Mouse (Mus musculus): Measurements from ENCODE around the gene Dennd1a. TPM values are rescaled to one million over a fixed set of nuclear protein-coding genes. Genes with fewer than 3 reads are reported as not detected.

Dennd1a gene
- total RNA-seq, 2 experiments from 2014 or later, result 72.2 to 73.0 TPM

GRCm38 (mm10) chr2:38021166-38021565, 266.0 kb downstream of the Dennd1a start:
- no peak for DNase-seq (ENCODE audit: extremely low spot score in 1 of 2, low spot score in 2 of 2)
- intact Hi-C loops (cut with DNase I), result no loop called here

- intact Hi-C loops (cut with DNase I), result no loop called here
- no peak for DNase-seq (ENCODE audit: extremely low spot score in 1 of 2, low spot score in 2 of 2)
Measured at GRCm38 (mm10) chr2:38014702-38015101, 272.5 kb downstream of the Dennd1a start.

- intact Hi-C loops (cut with DNase I), result no loop called here
- DNase-seq (ENCODE audit: extremely low spot score in 1 of 2, low spot score in 2 of 2), result peak; percentile 43 to 45
Measured at GRCm38 (mm10) chr2:38013839-38014365, 273.3 kb downstream of the Dennd1a start.

GRCm38 (mm10) chr2:38007238-38007637, 280.0 kb downstream of the Dennd1a start:
- no peak for DNase-seq (ENCODE audit: extremely low spot score in 1 of 2, low spot score in 2 of 2)
- intact Hi-C loops (cut with DNase I), result no loop called here

GRCm38 (mm10) chr2:38003183-38003680, 284.0 kb downstream of the Dennd1a start:
- intact Hi-C loops (cut with DNase I), result no loop called here

GRCm38 (mm10) chr2:38001004-38001403, 286.2 kb downstream of the Dennd1a start:
- intact Hi-C loops (cut with DNase I), result no loop called here
- DNase-seq (ENCODE audit: extremely low spot score in 1 of 2, low spot score in 2 of 2), result no peak

More at GRCm38 (mm10) chr2:38003183-38003680, 284.0 kb downstream of the Dennd1a start:
- DNase-seq (ENCODE audit: extremely low spot score in 1 of 2, low spot score in 2 of 2), result no peak

GRCm38 (mm10) chr2:37997966-37998365, 289.2 kb downstream of the Dennd1a start:
- DNase-seq (ENCODE audit: extremely low spot score in 1 of 2, low spot score in 2 of 2), result no peak
- intact Hi-C loops (cut with DNase I), result no loop called here

- intact Hi-C loops (cut with DNase I), result no loop called here
Measured at GRCm38 (mm10) chr2:37989091-37989490, 298.1 kb downstream of the Dennd1a start.

GRCm38 (mm10) chr2:37988301-37988700, 298.9 kb downstream of the Dennd1a start:
- DNase-seq (ENCODE audit: extremely low spot score in 1 of 2, low spot score in 2 of 2), result no peak
- intact Hi-C loops (cut with DNase I), result no loop called here

More at GRCm38 (mm10) chr2:37989091-37989490, 298.1 kb downstream of the Dennd1a start:
- no peak for DNase-seq (ENCODE audit: extremely low spot score in 1 of 2, low spot score in 2 of 2)

GRCm38 (mm10) chr2:37985690-37986222, 301.4 kb downstream of the Dennd1a start:
- no peak for DNase-seq (ENCODE audit: extremely low spot score in 1 of 2, low spot score in 2 of 2)
- intact Hi-C loops (cut with DNase I), result no loop called here

- no peak for DNase-seq (ENCODE audit: extremely low spot score in 1 of 2, low spot score in 2 of 2)
- intact Hi-C loops (cut with DNase I), result no loop called here
Measured at GRCm38 (mm10) chr2:37982714-37983113, 304.5 kb downstream of the Dennd1a start.

- DNase-seq (ENCODE audit: extremely low spot score in 1 of 2, low spot score in 2 of 2), result no peak
- intact Hi-C loops (cut with DNase I), result no loop called here
Measured at GRCm38 (mm10) chr2:37981562-37982403, 305.4 kb downstream of the Dennd1a start.

GRCm38 (mm10) chr2:37974201-37974600, 313.0 kb downstream of the Dennd1a start:
- DNase-seq (ENCODE audit: extremely low spot score in 1 of 2, low spot score in 2 of 2), result no peak
- intact Hi-C loops (cut with DNase I), result no loop called here

- DNase-seq (ENCODE audit: extremely low spot score in 1 of 2, low spot score in 2 of 2), result no peak
- intact Hi-C loops (cut with DNase I), result no loop called here
Measured at GRCm38 (mm10) chr2:37972621-37973020, 314.6 kb downstream of the Dennd1a start.

GRCm38 (mm10) chr2:37971726-37972125, 315.5 kb downstream of the Dennd1a start:
- intact Hi-C loops (cut with DNase I), result no loop called here
- no peak for DNase-seq (ENCODE audit: extremely low spot score in 1 of 2, low spot score in 2 of 2)

GRCm38 (mm10) chr2:37969713-37970485, 317.3 kb downstream of the Dennd1a start:
- intact Hi-C loops (cut with DNase I), result no loop called here
- no peak for DNase-seq (ENCODE audit: extremely low spot score in 1 of 2, low spot score in 2 of 2)

- DNase-seq (ENCODE audit: extremely low spot score in 1 of 2, low spot score in 2 of 2), result no peak
- intact Hi-C loops (cut with DNase I), result no loop called here
Measured at GRCm38 (mm10) chr2:37964534-37964933, 322.7 kb downstream of the Dennd1a start.

- intact Hi-C loops (cut with DNase I), result no loop called here
- peak; percentile 56 to 65 for DNase-seq (ENCODE audit: extremely low spot score in 1 of 2, low spot score in 2 of 2)
Measured at GRCm38 (mm10) chr2:37963362-37963761, 323.8 kb downstream of the Dennd1a start.

GRCm38 (mm10) chr2:37948424-37948823, 338.8 kb downstream of the Dennd1a start:
- DNase-seq (ENCODE audit: extremely low spot score in 1 of 2, low spot score in 2 of 2), result no peak
- intact Hi-C loops (cut with DNase I), result no loop called here

Measured in left cerebral cortex, postnatal 10 days (tissue).